Mouse (Mus musculus) intestine, embryonic 16.5 days (tissue): ENCODE measurements around the gene Ncbp2. TPM values are rescaled to one million over a fixed set of nuclear protein-coding genes. Genes with fewer than 3 reads are reported as not detected.

Experiments used
- ATAC-seq: fragments of 200-750 bp; cut with Nextera tagmentation; 2 replicates; pipeline ENCODE4 v1.8.0; 2017; ENCODE audit warnings: moderate TSS enrichment, moderate library complexity
- H3K27ac ChIP-seq: fragments of 300-500 bp; sonication (generic); 2 replicates; pipeline ENCODE4 v1.5.1; 2014; ENCODE audit warnings: mild to moderate bottlenecking, low read length
- H3K27me3 ChIP-seq: fragments of 300-500 bp; sonication (generic); replicated peaks from 2 replicates; pipeline ENCODE4 v1.6.1; 2014; ENCODE audit warnings: low read length, control low read depth, mixed read lengths; ENCODE audit not compliant: control insufficient read depth, insufficient read depth
- H3K36me3 ChIP-seq: fragments of 300-500 bp; sonication (generic); 2 replicates; pipeline ENCODE4 v1.6.1; 2014; ENCODE audit warnings: low read length, control low read depth; ENCODE audit not compliant: control insufficient read depth, insufficient read depth
- H3K4me1 ChIP-seq: fragments of 300-500 bp; sonication (generic); 2 replicates; pipeline ENCODE4 v1.6.1; 2014; ENCODE audit warnings: low read length, control low read depth, mixed read lengths; ENCODE audit not compliant: control insufficient read depth, insufficient read depth
- H3K4me2 ChIP-seq: fragments of 300-500 bp; sonication (generic); 2 replicates; pipeline ENCODE4 v1.6.1; 2014; ENCODE audit warnings: low read depth, low read length, control low read depth
- H3K4me3 ChIP-seq: fragments of 300-500 bp; sonication (generic); 2 replicates; pipeline ENCODE4 v1.5.1; 2014; ENCODE audit warnings: mild to moderate bottlenecking, low read length
- H3K9ac ChIP-seq: fragments of 300-500 bp; sonication (generic); 2 replicates; pipeline ENCODE4 v1.6.1; 2014; ENCODE audit warnings: low read depth, low read length
- H3K9me3 ChIP-seq: fragments of 300-500 bp; sonication (generic); 2 replicates; pipeline ENCODE4 v1.6.1; 2016; ENCODE audit warnings: low read length, control low read depth; ENCODE audit not compliant: control insufficient read depth
- WGBS: fragments of 180-500 bp; shearing (Covaris S2); extraction: QIAGEN DNeasy Blood & Tissue Kit; methylation state at CpG from one replicate; pipeline ENCODE4 v1.1.7; 2014; 5-methylcytosine and 5-hydroxymethylcytosine counted together
- microRNA-seq: library from miRNA; unstranded; fragments of <30 nt; microRNA quantifications from one replicate; pipeline ENCODE4, GENCODE M21; 2016
- polyA plus RNA-seq: library from polyadenylated mRNA; unstranded; fragments of >200 nt; fragmentation: Nextera tagmentation; extraction: Ambion mirVana; gene quantifications from 2 replicates; pipeline ENCODE4 v1.2.1, GENCODE M21; 2015

Ncbp2 gene
- polyA plus RNA-seq, 1 experiment from 2014 or later, result 72.2 TPM

DNA sequence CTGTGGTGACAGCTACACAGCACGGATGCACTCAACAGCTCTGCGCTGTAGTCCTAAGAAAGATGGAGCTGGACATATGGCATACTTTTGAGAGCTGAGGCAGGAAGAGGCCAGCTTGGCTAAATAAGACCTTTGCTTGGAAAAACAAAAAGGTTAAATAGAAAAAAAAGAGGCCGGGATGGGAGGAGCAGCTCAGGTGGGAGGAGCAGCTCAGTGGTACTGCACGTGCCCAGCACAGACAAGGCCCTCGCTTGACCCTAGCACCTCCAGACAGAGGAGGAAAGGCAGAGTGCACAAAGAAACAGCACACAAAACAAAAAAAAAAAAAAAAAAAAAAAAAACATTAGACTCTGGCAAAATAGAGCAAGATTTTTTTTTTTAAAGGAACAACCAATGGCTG lies 48.1 kb downstream of the Ncbp2 start:
- Histone ChIP-seq H3K36me3 (no peaks in the 10 kb centered on the region), H3K4me3 (no peak overlapping the region), H3K27me3 (no peaks in the 10 kb centered on the region), H3K9ac (no peak overlapping the region), H3K27ac (no peak overlapping the region), H3K4me1 (peaks cover 6% of the 10 kb centered on the region), H3K4me2 (no peak overlapping the region), H3K9me3 (no peaks in the 10 kb centered on the region)
- ATAC-seq, result no peak
- WGBS, result 87% methylated on average over 5 of the region's 5 CpGs

DNA sequence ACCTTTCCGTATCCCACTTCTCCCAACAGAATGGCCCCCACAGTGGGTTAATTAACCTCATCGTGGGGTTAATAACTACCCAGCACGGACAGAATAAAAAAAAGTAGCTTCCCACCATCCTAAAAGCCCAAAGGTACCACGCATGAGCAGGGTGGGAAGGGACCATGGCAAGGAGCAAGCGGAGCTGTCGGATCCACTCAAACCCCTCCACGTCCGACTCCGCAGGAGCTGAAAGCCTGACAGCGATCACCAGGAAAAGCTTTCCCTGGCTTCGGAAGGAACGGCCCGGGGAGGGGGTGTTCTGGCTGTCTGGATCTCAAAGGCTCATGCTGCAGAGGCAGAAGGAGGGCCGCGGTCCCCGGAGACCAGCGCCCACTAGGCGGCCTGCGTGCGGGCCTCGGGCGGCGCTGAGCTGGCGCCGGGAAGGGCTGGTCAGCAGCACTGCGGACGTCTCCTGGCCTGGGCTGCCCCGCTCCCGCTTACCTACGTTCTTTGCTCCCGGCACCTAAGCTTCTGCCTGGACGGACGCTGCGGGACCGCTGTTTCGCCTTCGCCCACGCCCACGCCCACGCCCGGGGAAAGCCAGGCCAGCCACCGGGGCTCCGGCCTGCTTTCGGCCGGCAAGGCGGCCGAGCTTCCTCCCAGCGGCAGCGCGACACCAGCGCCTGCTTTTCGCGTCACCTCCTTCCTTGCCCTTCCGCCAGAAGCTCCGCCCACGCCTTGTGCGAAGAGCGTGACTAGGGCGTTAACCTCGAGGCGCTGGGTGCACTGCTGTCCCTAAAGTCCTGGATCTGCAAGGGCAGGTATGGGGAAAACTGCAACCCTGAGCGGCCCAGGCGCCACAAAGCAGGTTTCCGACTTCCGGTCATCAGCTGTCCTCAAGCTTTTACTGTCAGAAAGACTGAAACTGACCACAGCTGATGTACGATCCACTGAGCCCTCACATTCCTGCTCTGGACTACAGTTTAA lies 54.5 kb downstream of the Ncbp2 start, which contains the start of gene Senp5:
TSS of gene Senp5 (minus strand) at position 779 of the 969 bp plus-strand sequence.
- Histone ChIP-seq H3K9ac (peak within 1 kb of the TSS; percentile 91), H3K9me3 (no peaks in the 10 kb centered on the region), H3K36me3 (no peaks in the 10 kb centered on the region), H3K27me3 (no peaks in the 10 kb centered on the region), H3K4me3 (peak within 1 kb of the TSS; percentile 99), H3K4me1 (peaks cover 19% of the 10 kb centered on the region), H3K4me2 (peak within 1 kb of the TSS; percentile 78), H3K27ac (peak within 1 kb of the TSS; percentile 81)
- WGBS, result under 1% methylated on average over 66 of the region's 66 CpGs
- ATAC-seq, result peak; percentile 97

DNA sequence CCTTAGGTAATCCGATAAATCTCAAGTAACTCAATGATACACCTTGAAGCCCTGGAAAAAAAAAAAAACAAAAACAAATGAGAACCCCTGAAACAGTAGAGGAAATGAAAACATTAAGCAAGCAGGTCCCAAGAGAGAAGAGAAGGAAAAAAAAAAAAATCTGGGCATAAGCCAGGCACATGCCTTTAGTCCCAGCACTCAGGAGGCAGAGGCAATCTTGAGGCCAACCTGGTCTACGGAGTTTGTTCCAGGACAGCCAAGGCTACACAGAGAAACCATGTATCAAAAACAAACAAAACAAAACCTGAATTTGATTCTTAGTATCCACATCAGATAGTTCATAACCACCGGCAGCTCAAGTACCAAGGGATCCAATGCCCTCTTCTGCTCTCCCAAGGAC lies 56.4 kb downstream of the Ncbp2 start:
- no peak overlapping the region for H3K9ac ChIP-seq
- peaks cover 20% of the 10 kb centered on the region for H3K4me1 ChIP-seq
- H3K4me2 ChIP-seq, result no peak overlapping the region
- no peaks in the 10 kb centered on the region for H3K27me3 ChIP-seq
- no peaks in the 10 kb centered on the region for H3K9me3 ChIP-seq
- no peak overlapping the region for H3K4me3 ChIP-seq
- no peak for ATAC-seq
- no peaks in the 10 kb centered on the region for H3K36me3 ChIP-seq
- no peak overlapping the region for H3K27ac ChIP-seq
- 96% methylated on average over 3 of the region's 3 CpGs for WGBS

GRCm38 (mm10) chr16:32008529-32009293 lies 60.4 kb downstream of the Ncbp2 start:
- no peak for ATAC-seq
- H3K4me1 ChIP-seq, result 0 out of 2 replicates have a peak, but pooled peaks cover 4% of the 10 kb centered on the region
- no peak overlapping the region for H3K4me3 ChIP-seq
- H3K9ac ChIP-seq, result no peak overlapping the region
- no peaks in the 10 kb centered on the region for H3K9me3 ChIP-seq
- no peak overlapping the region for H3K4me2 ChIP-seq
- no peaks in the 10 kb centered on the region for H3K27me3 ChIP-seq
- 50% methylated on average over 10 of the region's 10 CpGs for WGBS
- no peak overlapping the region for H3K27ac ChIP-seq
- no peaks in the 10 kb centered on the region for H3K36me3 ChIP-seq

- no peaks in the 10 kb centered on the region for H3K27me3 ChIP-seq
- no peaks in the 10 kb centered on the region for H3K9me3 ChIP-seq
- no peak overlapping the region for H3K9ac ChIP-seq
- no peaks in the 10 kb centered on the region for H3K36me3 ChIP-seq
- 0 out of 2 replicates have a peak, but pooled peaks cover 4% of the 10 kb centered on the region for H3K4me1 ChIP-seq
- no peak overlapping the region for H3K4me3 ChIP-seq
- ATAC-seq, result peak; percentile 81
- H3K4me2 ChIP-seq, result no peak overlapping the region
- H3K27ac ChIP-seq, result no peak overlapping the region
- WGBS, result 29% methylated on average over 5 of the region's 5 CpGs
Observed at GRCm38 (mm10) chr16:32009913-32010312, 61.6 kb downstream of the Ncbp2 start.

GRCm38 (mm10) chr16:32010330-32010729 lies 62.0 kb downstream of the Ncbp2 start:
- Histone ChIP-seq H3K4me1 (0 out of 2 replicates have a peak, but pooled peaks cover 4% of the 10 kb centered on the region), H3K4me2 (no peak overlapping the region), H3K9me3 (no peaks in the 10 kb centered on the region), H3K9ac (no peak overlapping the region), H3K27me3 (no peaks in the 10 kb centered on the region), H3K4me3 (no peak overlapping the region), H3K27ac (no peak overlapping the region), H3K36me3 (no peaks in the 10 kb centered on the region)
- 66% methylated on average over 4 of the region's 4 CpGs for WGBS
- ATAC-seq, result peak; percentile 70

Small RNAs within 50 kb of the gene (microRNA-seq; reads per million reads assigned to microRNA genes)
- not detected for gene Gm26269

Other genes starting within 250 kb of the Ncbp2 start
- gene Meltf, start 69.7 kb upstream of the Ncbp2 start, polyA plus RNA-seq, result 106 and 225 TPM in 2 replicates
- 0.40 and 0.70 TPM in 2 replicates for gene Pigz, start 14.7 kb upstream of the Ncbp2 start, polyA plus RNA-seq
- gene 0610012G03Rik, start within 50 bp of the Ncbp2 start, polyA plus RNA-seq, result 140 and 155 TPM in 2 replicates
- gene Senp5, start 54.8 kb downstream of the Ncbp2 start, polyA plus RNA-seq, result 9.1 and 9.8 TPM in 2 replicates
- 34.5 and 34.6 TPM in 2 replicates for gene Pak2, start 130.8 kb downstream of the Ncbp2 start, polyA plus RNA-seq
- 108 and 109 TPM in 2 replicates for gene Pigx, start 151.2 kb downstream of the Ncbp2 start, polyA plus RNA-seq
- gene Cep19, start 151.3 kb downstream of the Ncbp2 start, polyA plus RNA-seq, result 26.1 and 29.3 TPM in 2 replicates
- 13.1 and 13.3 TPM in 2 replicates for gene Nrros, start 217.1 kb downstream of the Ncbp2 start, polyA plus RNA-seq
- not detected in 2 replicates for gene Bex6, start 231.3 kb downstream of the Ncbp2 start, polyA plus RNA-seq